Mouse (Mus musculus) activated CD4-positive, CD25-positive, alpha-beta regulatory T cell, adult 4 months (primary cell): ENCODE measurements around the gene Ephb1. TPM values are rescaled to one million over a fixed set of nuclear protein-coding genes. Genes with fewer than 3 reads are reported as not detected.

Source experiments
- ATAC-seq: one replicate; pipeline ENCODE4 v1.8.0; 2017
- polyA plus RNA-seq, 2 experiments: library from polyadenylated mRNA; unstranded; fragments of 100-300 nt; shearing (Covaris generic); gene quantifications; one replicate each; pipeline ENCODE4 v1.2.1; 2017

Ephb1 gene
- polyA plus RNA-seq, 2 experiments from 2014 or later = not detected

DNA sequence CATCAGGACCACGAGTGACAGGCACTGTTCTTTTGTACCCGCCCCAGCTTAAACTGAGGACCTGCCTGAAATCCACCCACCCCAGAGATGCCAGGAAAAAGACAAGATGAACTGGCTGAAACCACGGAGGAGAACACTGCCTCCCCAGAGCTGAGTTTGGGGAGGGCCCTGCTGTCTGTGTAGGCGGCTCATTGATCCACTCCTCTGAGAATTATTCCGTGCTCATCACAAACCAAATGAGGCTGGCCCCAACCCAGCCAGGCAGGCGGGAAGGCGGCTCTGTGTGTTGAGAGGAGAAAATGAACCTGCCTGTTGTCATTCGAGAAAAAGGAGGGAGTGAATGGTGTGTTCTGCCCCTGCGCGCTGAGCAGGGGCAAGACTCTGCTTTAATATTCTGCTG is 2.8 kb downstream of the Ephb1 start:
- no peak for ATAC-seq

DNA sequence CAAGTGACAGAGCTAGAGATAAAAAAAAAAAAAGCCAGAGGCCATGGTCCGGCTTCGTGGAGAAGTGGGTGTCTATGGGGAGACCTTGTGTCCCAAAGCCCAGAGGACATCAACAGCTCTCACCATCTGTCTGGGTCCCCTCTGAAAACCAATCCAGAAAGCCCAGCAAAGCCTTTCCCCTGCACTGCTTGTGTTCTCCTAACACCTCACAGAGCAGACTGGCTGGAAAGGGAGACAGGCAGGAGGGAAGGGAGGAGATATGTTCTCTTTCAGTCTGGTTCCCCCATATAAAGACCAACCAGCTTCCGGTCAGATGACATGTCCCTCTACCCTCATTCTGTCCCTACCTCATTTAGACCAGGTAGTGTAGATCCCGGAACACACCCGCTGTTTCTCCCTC is 3.3 kb downstream of the Ephb1 start:
- ATAC-seq = no peak

DNA sequence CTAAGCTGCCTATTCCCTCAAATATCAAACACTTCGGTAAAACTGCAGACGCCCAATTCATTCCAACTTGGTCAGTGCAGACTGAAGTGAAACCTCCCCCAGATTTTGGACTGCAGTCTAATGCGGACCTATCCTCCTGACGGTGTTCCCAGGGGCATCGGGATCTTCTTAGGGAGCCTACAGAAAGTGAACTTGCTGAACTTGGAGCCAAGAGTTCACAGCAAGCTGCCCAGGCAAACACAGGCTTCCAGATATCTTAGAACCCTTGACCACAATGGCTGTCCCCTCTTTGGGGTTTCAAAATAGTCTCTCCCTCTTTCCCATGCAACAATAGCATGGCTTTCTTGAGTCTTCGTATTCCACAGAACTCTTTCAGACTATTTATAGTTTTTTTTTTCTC is 3.8 kb downstream of the Ephb1 start:
- no peak for ATAC-seq

DNA sequence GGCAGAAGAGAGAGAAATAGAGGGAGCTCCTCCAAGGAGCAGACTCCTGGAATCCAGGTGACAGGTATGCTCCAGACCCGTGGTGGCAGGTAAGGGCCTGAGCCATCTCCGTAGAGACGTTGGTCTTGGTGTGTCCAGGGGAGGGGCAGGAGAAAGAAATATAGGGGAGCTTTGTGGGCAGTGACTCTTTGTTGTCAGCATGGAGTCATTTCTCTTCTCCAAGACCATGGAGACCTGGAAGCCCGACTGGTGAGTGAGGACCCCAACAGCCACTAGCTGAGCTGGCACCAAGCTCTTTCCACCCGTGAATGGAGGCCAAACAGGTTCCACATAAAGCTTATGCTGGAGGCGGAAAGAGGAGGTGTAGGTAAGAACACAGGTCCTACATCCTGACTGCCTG is 4.4 kb downstream of the Ephb1 start:
- ATAC-seq = no peak

DNA sequence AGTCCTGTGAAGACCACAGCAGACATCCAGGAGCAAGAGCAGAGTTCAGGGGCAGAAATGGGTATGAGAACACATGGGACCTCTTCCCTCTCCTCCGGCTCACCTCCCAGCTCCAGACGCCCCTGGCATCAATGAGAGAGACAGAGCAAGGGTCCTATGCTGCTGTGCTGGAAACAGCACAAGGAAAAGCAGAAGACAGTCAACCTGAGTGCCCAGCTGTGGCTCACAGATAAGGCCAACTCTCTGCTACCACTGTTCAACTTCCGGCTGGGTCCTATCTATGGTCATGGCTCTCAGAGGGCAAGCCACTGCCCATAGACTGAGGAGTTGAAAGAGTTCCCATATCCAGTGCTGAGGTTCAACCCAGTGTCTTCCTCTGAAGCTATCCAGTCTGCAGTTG is 7.7 kb downstream of the Ephb1 start:
- no peak for ATAC-seq

DNA sequence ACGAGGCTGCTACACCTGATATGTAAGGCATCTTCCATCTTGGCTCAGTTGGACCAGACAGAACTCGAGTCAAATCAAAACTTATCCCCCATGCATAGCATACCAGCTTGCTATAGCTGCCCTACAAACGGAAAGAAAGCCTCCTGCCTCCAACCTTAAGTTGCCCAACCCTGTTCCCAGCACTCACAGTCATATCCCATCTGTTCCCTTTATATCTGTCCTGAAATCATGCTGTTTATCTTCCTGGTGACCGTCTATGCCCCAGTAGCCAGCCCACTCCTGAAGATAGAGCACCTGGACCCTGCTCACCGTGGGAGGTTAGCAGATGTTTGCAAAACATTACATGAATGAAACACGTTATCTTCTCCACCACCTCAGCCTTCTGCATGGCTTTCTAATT is 9.0 kb downstream of the Ephb1 start:
- no peak for ATAC-seq

DNA sequence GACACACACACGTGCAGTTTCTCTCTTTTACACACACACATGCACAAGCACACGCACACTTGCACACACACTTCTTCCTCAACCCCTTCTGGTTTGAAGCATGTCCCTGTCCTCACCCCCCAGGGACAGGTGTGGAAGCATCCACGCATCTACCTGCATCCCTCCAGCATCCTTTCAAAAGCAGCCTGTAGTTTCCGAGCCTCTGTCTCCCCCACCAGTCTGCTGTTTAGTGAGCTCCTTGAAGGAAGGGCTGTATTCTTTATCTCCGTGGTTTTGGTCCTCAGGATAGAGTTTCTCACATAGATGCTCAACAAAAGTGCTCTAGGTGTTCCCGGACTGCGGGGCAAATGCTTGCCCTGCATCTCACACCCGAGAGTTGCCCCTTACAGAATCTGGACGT is 9.4 kb downstream of the Ephb1 start:
- ATAC-seq = no peak

DNA sequence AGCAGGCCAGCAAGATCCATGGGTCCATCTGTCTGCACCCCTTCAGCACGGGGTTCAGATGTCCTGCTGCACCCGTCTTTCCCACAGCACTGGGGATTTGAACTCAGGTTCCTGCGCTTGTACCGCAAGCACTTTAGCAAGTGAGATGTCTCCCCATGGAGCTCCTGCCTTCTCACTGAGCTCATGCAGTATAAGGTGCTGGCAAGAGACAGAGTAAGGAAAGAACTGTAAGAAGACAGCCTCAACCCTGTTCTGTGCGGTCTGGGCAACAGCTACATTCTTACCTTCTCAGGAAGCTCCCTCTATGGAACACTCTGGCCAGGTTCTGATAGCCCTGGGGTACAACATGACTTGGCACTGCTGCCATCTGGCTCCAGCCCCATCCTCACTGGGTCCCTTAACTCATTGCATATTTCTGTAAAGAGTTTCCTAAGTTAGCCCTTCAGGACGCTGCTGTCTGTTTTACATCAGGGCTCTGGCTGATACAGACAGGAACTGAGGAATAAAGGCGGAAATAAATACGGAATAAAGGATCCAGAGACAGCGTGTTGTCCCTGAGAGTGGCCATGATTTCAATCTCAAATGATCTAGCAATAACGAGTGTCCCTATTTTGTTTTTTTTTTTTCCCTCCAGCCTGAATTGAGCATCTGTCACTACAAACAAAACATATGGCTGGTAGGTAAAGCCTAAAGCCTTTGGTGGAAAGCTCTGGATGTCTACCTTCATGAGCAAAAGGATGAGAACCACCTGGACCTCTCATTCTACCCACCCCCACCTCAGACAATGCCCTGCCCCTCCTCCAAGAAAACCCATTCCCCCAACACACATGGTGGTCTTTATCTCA is 10.2 kb downstream of the Ephb1 start:
- ATAC-seq = no peak

DNA sequence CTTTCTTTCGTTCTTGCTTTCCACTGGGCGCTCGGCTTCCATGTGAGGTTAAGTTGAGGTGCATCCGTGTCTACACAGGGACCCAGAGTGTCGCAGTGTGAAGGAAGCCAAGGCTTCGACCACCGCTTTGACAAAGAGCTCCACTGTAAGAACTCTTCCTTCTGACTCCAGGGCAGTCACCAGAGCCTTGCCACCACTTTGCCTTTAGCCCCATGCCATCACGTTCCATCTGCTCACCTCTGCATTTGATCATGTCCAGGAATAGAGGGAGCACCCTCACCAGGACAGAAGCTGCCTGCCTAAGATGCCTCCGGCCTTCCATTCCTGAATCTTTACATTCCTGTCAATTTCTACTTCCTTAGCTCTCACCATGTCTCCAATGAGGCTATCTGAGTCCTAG is 11.4 kb downstream of the Ephb1 start:
- no peak for ATAC-seq

DNA sequence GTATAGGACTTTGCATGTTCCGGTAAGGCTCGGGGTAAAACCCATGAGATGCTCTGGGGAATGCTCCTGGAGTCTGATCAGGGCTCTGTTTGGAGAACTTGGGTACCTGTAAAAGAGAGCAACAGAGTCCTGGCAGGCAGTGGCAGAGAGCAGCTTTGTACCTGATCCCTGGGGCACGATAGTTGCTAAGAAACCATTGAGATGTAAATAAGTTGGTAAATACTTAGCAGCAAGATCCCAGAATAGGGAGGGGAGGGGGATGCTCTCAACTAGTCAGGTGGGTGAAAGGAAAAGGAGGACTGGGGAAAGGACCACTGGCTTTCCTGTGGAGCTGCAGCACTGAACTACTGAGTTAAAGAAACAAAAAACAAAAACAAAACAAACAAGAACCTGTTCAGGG is 12.5 kb downstream of the Ephb1 start:
- no peak for ATAC-seq

DNA sequence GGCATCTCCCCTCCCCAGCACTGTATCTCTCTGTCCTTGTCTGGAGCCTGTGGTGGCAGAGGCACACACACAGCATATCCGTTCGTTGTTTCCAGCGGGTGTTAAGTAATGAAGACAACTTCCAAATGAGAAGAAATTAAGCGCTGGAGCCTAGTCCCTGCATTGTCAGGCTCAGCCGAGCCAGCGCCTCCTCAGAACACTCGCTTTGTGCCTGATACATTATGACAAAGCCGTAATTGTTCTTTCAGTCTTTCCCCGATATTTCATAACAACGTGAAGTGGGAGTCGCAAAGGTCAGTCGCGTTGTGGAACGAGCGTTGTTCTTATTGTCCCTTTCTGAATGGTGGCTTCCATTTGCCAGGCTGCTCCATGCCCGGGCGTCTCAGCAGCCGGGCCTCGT is 13.7 kb downstream of the Ephb1 start:
- no peak for ATAC-seq

DNA sequence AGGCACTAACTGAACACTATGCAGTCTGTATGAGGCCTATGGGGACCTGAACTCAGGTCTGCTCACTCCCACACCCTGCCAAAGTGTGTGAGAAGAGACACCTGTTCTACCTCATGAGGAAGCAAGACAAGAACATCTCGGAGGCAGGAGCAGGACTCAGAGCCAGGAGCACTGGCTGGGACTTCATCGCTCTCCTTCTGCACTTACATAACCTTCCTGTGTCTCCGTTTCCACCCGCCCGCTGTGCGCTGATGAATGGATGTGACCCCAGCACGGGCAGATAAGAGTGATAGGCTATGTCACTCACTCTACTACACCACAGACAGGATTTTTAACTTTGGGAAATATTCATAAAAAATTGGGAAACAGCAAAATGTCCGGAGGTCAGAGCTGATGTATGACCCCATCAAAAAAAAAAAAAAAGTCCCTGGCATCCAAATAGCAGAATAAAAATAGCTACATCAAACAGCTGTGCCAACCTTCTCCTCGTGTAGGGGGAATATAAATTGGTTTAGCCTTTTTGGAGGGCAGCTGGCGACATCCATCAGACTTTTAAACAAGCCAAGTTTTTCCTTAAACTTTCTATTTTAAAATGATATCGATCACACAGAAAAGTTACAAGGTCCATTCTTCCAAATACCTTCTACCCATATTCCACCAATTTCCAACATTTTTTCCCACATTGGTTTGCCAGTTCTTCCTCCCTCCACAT is 18.8 kb downstream of the Ephb1 start:
- ATAC-seq = no peak

DNA sequence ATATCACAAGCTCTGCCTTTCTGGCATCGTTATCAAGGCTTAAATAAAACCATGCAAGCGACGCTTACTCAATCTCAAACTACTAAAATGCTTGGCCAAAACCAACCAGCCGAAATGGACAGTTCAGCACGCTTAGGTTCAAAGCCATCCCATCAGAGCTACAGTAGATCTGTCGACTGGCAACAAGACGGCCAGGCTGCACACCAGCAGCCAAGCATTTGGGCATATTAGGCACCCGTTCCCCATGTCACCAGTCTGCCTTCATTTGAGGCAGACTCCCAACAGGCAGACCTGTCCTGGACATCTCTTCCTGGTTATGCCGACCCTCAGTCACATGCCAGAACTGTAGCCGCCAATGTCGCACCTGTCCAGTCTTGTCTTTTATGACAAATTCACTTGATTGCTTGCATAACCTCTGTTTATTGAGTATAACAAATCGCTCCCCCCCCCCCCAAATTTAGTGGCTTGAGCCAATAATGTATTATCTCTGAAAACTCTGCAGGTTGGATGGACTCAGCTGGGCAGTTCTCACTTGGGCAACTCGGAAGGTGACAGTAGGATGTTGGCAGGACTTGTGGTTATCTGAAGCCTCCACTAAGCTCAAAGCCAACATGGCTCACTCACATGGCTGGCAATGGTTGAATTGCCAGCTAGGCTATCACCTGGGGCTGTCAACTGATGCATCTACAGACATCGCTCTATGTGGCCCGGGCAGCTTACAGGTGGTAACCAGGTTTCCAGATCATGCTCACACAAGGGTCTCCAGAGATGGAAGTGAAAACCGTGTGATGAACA is 24.0 kb downstream of the Ephb1 start:
- no peak for ATAC-seq

DNA sequence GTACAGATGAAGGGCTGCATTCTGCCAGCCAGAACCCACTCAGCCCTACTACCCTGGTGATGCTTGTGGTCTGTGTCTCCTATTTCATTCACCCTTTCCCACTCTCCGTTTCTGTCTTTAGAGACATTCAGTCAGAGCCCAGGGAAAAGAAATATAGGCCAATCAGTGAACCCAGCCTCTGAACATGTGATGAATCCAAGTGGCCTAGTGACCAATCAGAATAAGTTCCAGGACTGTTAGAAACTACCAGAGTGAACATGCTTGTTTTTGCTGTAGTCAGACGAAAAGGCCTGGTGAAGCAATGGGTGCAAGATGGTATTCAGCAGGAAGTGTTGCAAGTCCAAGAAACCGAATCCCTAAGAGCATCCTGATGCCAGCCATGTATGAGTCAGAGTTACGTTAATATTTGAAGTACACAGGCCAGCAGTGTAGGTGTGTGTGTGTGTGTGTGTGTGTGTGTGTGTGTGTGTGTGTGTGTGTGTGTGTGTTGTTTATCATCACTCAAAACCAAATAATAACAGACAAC is 26.8 kb downstream of the Ephb1 start:
- no peak for ATAC-seq

DNA sequence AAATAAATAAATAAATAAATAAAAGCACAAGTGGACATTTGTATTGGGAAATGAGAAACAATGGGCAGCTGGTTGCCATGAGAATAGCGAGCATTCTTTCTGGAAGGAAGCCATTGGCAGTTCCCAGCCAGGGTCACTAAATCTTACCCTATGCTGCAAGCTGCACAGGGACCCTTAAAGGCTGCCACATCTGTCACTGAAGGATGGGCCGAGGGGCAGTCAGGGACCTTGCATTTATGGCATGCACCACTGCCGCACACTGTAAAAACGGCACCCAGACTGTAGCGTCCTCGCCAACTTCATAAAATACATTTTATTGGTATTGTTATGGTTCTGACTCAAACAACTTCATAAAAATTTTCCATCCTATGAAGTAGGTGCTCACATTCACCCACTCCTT is 39.1 kb downstream of the Ephb1 start:
- ATAC-seq = no peak

DNA sequence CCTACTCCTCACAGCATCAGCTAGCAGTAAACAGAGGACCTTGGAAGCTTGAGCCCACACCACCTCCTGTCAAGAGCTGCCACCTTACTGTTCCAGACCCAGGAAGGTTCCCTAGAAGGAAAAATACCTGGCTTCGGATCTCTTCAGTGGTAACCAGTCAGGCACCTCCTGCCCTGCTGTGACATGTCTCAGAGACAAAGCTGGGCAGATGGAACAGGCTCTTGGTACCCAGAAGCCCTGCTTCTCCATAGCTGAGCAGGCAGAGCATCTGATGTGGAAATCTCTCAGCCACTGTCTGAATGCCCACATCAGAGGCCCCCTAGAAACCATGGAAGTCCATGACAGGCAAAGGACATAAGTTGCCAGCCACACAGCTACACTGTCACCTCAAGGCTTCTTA is 39.7 kb downstream of the Ephb1 start:
- no peak for ATAC-seq

DNA sequence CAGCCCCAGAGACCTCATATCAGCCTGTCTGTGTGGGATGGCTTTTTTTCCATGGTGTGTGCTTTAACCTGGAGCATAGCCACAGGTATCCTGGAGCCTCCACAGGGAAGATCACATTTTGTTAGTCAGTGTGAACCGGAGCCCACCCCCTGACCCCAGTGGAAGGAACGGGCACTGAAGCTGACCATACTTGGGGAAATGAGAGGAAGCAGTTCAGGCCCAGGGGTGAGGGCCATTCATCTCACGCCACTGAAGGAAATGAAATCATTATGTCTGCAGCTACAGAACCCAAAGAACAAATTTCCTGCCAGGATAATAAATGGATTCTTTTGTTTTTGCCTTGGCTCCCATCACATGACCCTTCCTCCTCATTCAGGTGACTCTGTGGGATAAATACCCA is 44.1 kb downstream of the Ephb1 start:
- ATAC-seq = no peak

DNA sequence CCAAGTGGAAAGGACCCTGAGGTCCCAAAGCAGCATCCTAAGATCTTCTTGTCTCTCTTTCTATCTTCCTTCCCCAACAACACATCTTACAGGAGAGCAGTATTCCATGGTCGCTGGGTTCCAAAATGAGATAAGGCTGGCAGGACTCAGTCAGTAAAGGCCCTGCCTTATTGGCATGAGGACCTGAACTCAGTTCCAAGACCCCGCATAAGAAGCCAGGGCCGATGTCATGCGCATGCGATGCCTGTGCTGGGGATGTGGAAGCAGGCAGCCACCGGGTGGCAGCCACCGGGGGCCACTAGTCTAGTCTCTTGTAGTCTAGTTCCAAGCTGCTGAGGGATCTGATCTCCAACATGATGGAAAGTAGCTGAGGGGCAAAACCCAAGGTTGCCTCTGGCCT is 45.2 kb downstream of the Ephb1 start:
- ATAC-seq = no peak

DNA sequence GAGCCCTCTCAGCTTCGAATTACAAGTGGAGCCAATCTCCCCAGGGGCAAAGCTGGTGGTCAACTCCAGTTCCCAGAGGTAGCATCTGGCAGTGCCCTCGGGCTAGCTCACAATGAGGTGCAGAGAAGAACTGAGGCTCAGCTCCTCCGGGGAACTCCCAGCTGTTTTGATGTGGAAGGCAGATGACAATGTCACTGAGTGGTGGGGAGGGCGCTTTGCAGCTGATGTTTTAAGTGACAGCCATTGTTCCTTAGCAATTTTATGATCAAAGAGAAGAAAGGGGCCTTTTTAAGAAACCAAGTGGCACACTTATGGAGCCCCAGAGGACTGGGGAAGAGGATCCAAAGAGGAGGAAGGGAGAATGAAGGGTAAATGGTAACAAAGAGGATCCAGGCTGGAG is 46.8 kb downstream of the Ephb1 start:
- ATAC-seq = no peak

DNA sequence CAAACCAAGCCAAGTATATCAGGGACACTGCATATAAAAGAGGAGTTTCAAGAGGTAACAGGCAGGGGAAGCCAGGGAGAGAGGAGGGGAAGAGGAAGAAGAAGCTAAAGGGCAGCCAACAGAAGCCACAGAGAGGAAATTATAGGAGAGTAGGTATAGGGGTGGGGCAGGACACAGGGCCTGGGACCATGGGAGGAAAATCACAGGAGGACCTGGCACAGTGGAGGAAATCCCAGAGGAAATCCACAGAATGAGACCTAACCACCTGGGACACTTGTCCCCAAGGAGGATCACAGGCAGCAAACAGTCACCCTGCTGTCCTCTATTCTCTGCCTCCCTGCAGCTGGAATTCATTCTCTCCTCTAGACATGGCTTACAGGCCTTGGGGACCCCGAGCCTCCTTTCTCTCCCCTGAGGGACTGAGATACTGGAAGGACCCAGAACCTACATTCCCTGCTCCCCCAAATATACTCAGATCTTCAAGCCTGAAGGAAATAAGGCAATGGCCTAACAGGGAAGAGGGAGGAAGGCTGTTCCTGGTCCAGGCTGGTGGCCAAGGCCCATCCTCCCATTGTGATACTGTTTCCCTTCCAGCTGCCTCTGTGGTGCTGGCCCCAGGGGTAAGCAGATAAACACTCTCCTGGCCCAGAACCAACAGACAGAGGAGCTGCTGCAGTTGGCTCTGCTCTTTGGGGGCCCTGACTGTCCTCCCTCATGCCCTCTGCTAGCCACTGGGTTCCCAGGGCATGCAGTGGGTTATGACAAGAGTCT is 47.7 kb downstream of the Ephb1 start:
- no peak for ATAC-seq

DNA sequence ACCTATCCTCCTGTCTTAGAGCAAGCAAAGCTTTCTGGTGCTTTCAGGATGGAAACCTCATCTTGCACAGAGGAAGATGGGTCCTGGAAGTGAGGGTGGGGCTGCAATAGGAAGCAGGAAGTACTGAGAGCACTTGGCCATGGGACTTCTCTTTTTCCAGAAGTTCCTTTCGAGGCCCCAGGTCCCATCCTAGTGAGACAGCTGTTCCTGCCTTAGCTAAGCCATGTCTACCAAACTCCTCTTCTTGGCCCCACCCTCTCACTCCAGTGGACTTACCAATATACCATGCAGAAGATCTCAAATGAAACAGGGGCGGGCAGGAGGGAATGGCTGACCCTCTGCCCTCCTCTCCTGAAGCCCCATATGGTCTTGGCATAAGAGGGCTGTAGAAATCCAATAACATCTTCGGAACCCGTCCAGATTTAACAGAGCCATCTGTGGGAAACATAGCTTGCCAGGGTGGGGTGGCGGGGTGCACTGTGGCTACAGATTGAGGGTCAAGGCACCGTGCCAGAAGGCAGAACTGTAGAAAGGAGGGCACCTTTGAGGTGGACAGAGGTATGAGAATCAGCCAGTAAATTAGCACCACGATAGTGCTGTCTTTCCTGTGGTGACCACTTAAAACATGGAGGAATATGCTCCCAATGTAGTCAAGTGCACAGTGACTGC is 48.9 kb downstream of the Ephb1 start:
- no peak for ATAC-seq

DNA sequence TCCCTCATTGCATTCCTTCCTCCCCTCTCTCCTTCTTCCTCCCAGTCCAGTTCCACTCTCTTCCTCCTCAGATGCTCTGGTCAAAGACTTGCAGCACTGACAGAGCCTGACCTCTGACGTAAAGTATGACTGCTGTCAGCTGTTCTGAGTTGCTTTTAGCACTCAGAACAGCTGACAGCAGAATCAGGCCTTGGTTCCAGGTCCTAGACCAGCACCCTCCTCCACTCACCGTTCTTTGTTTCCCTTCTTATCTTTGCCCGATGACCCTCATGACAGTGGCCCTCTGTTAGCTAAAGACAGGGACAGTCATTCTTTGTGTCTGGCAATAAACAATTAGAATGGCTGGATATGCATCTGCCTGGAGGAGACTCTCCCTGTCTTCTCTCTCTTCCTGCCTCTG is 49.7 kb downstream of the Ephb1 start:
- no peak for ATAC-seq
